Mouse (Mus musculus): ENCODE data around the gene Tmc3. TPM values are rescaled to one million over a fixed set of nuclear protein-coding genes. Genes with fewer than 3 reads are reported as not detected.

Tmc3 gene
- polyA plus RNA-seq, 2 experiments = 0.17 to 0.18 TPM

- Histone ChIP-seq H3K36me3 (replicated peaks; ENCODE audit: control insufficient read depth, insufficient read depth, low read depth) (no peaks in the 10 kb centered on the region), H3K4me3 (ENCODE audit: insufficient read depth in 1 of 2, low read depth in 2 of 2, low read length in 2 of 2) (no peak overlapping the region), H3K4me2 (ENCODE audit: low read depth) (no peak overlapping the region), H3K4me1 (replicated peaks; ENCODE audit: control insufficient read depth in 2 of 2, insufficient read depth in 2 of 2, low read length in 1 of 2) (no peaks in the 10 kb centered on the region), H3K9ac (replicated peaks) (no peak overlapping the region), H3K27ac (no peak overlapping the region), H3K27me3 (ENCODE audit: control insufficient read depth, insufficient read depth, low read length) (no peaks in the 10 kb centered on the region), H3K9me3 (ENCODE audit: control insufficient read depth, low read length) (no peaks in the 10 kb centered on the region)
- DNase-seq (ENCODE audit: low read depth in 3 of 3, low spot score in 3 of 3) (no peak), ATAC-seq (ENCODE audit: insufficient read depth) (no peak)
- WGBS (ENCODE audit: insufficient replicate concordance) = 53% methylated on average over 3 of the region's 3 CpGs
- TF ChIP-seq CTCF (IDR thresholded peaks at IDR 0.05; ENCODE audit: low read depth) (no peak), EP300 (IDR thresholded peaks at IDR 0.05; ENCODE audit: low read depth) (no peak)
These were observed 9.3 kb downstream of the Tmc3 start for GRCm38 (mm10) chr7:83594056-83594455.

GRCm38 (mm10) chr7:83597063-83597462, 12.3 kb downstream of the Tmc3 start:
- no peak overlapping the region for H3K9ac ChIP-seq (replicated peaks)
- no peak overlapping the region for H3K4me2 ChIP-seq (ENCODE audit: low read depth)
- H3K4me1 ChIP-seq (replicated peaks; ENCODE audit: control insufficient read depth in 2 of 2, insufficient read depth in 2 of 2, low read length in 1 of 2) = no peaks in the 10 kb centered on the region
- no peak overlapping the region for H3K27ac ChIP-seq
- TF ChIP-seq CTCF (IDR thresholded peaks at IDR 0.05; ENCODE audit: low read depth) = no peak
- TF ChIP-seq EP300 (IDR thresholded peaks at IDR 0.05; ENCODE audit: low read depth) = no peak
- no peaks in the 10 kb centered on the region for H3K27me3 ChIP-seq (ENCODE audit: control insufficient read depth, insufficient read depth, low read length)
- H3K4me3 ChIP-seq (ENCODE audit: insufficient read depth in 1 of 2, low read depth in 2 of 2, low read length in 2 of 2) = no peak overlapping the region
- DNase-seq (ENCODE audit: low read depth in 3 of 3, low spot score in 3 of 3) (no peak), ATAC-seq (ENCODE audit: insufficient read depth) (no peak)
- H3K36me3 ChIP-seq (replicated peaks; ENCODE audit: control insufficient read depth, insufficient read depth, low read depth) = no peaks in the 10 kb centered on the region
- no peaks in the 10 kb centered on the region for H3K9me3 ChIP-seq (ENCODE audit: control insufficient read depth, low read length)
- 72% methylated on average over 3 of the region's 3 CpGs for WGBS (ENCODE audit: insufficient replicate concordance)

GRCm38 (mm10) chr7:83598997-83599912, 14.5 kb downstream of the Tmc3 start:
- no peak for ATAC-seq (ENCODE audit: insufficient read depth)

GRCm38 (mm10) chr7:83599913-83600286, 15.2 kb downstream of the Tmc3 start:
- H3K27ac ChIP-seq = no peak overlapping the region
- H3K9me3 ChIP-seq (ENCODE audit: control insufficient read depth, low read length) = no peaks in the 10 kb centered on the region
- 36% methylated on average over 8 of the region's 8 CpGs for whole genome bisulfite sequencing (ENCODE audit: insufficient replicate concordance)
- ATAC-seq (ENCODE audit: insufficient read depth) (no peak), DNase-seq (ENCODE audit: low read depth in 3 of 3, low spot score in 3 of 3) (peak; percentile 20 to 23 (median 22))
- no peaks in the 10 kb centered on the region for H3K27me3 ChIP-seq (ENCODE audit: control insufficient read depth, insufficient read depth, low read length)
- H3K36me3 ChIP-seq (replicated peaks; ENCODE audit: control insufficient read depth, insufficient read depth, low read depth) = no peaks in the 10 kb centered on the region
- no peak overlapping the region for H3K4me3 ChIP-seq (ENCODE audit: insufficient read depth in 1 of 2, low read depth in 2 of 2, low read length in 2 of 2)
- no peak overlapping the region for H3K9ac ChIP-seq (replicated peaks)
- no peak overlapping the region for H3K4me2 ChIP-seq (ENCODE audit: low read depth)
- H3K4me1 ChIP-seq (replicated peaks; ENCODE audit: control insufficient read depth in 2 of 2, insufficient read depth in 2 of 2, low read length in 1 of 2) = no peaks in the 10 kb centered on the region
- peak; percentile 89 for TF ChIP-seq CTCF (IDR thresholded peaks at IDR 0.05; ENCODE audit: low read depth)
- TF ChIP-seq EP300 (IDR thresholded peaks at IDR 0.05; ENCODE audit: low read depth) = no peak

More at GRCm38 (mm10) chr7:83598997-83599912, 14.5 kb downstream of the Tmc3 start:
- TF ChIP-seq EP300 (IDR thresholded peaks at IDR 0.05; ENCODE audit: low read depth) = no peak
- no peak for TF ChIP-seq CTCF (IDR thresholded peaks at IDR 0.05; ENCODE audit: low read depth)
- DNase-seq (ENCODE audit: low read depth in 3 of 3, low spot score in 3 of 3) = no peak
- Histone ChIP-seq H3K9ac (replicated peaks) (no peak overlapping the region), H3K4me2 (ENCODE audit: low read depth) (no peak overlapping the region), H3K27ac (no peak overlapping the region), H3K9me3 (ENCODE audit: control insufficient read depth, low read length) (no peaks in the 10 kb centered on the region), H3K27me3 (ENCODE audit: control insufficient read depth, insufficient read depth, low read length) (no peaks in the 10 kb centered on the region), H3K4me3 (ENCODE audit: insufficient read depth in 1 of 2, low read depth in 2 of 2, low read length in 2 of 2) (no peak overlapping the region), H3K4me1 (replicated peaks; ENCODE audit: control insufficient read depth in 2 of 2, insufficient read depth in 2 of 2, low read length in 1 of 2) (no peaks in the 10 kb centered on the region), H3K36me3 (replicated peaks; ENCODE audit: control insufficient read depth, insufficient read depth, low read depth) (no peaks in the 10 kb centered on the region)
- WGBS (ENCODE audit: insufficient replicate concordance) = 47% methylated on average over 13 of the region's 13 CpGs

GRCm38 (mm10) chr7:83604180-83604944, 19.6 kb downstream of the Tmc3 start:
- DNase-seq (ENCODE audit: low read depth in 3 of 3, low spot score in 3 of 3) (no peak), ATAC-seq (ENCODE audit: insufficient read depth) (no peak)
- WGBS (ENCODE audit: insufficient replicate concordance) = 71% methylated on average over 7 of the region's 7 CpGs
- no peaks in the 10 kb centered on the region for H3K27me3 ChIP-seq (ENCODE audit: control insufficient read depth, insufficient read depth, low read length)
- H3K4me1 ChIP-seq (replicated peaks; ENCODE audit: control insufficient read depth in 2 of 2, insufficient read depth in 2 of 2, low read length in 1 of 2) = no peaks in the 10 kb centered on the region
- H3K4me3 ChIP-seq (ENCODE audit: insufficient read depth in 1 of 2, low read depth in 2 of 2, low read length in 2 of 2) = no peak overlapping the region
- no peak overlapping the region for H3K27ac ChIP-seq
- H3K9ac ChIP-seq (replicated peaks) = no peak overlapping the region
- H3K4me2 ChIP-seq (ENCODE audit: low read depth) = no peak overlapping the region
- TF ChIP-seq EP300 (IDR thresholded peaks at IDR 0.05; ENCODE audit: low read depth) = no peak
- TF ChIP-seq CTCF (IDR thresholded peaks at IDR 0.05; ENCODE audit: low read depth) = no peak
- H3K36me3 ChIP-seq (replicated peaks; ENCODE audit: control insufficient read depth, insufficient read depth, low read depth) = no peaks in the 10 kb centered on the region
- no peaks in the 10 kb centered on the region for H3K9me3 ChIP-seq (ENCODE audit: control insufficient read depth, low read length)

Measured in liver, embryonic 14.5 days (tissue).